Mouse (Mus musculus) thymus, adult 2 months (tissue): Measurements from ENCODE around the gene Rgs6. TPM values are rescaled to one million over a fixed set of nuclear protein-coding genes. Genes with fewer than 3 reads are reported as not detected.

ENCODE experiments used
- DNase-seq: peaks from one replicate; pipeline ENCODE4 v3.0.0; 2021
- H3K27ac ChIP-seq: fragments of 200-500 bp; 2 replicates; pipeline ENCODE4 v1.5.1; 2012; ENCODE audit warnings: low read length, control low read depth; ENCODE audit not compliant: control insufficient read depth, insufficient read depth
- H3K27me3 ChIP-seq: fragments of 200-500 bp; 2 replicates; pipeline ENCODE4 v1.6.1; 2012; ENCODE audit warnings: mild to moderate bottlenecking, low read length, moderate library complexity, mixed read lengths; ENCODE audit not compliant: control insufficient read depth, insufficient read depth
- H3K36me3 ChIP-seq: fragments of 200-500 bp; 2 replicates; pipeline ENCODE4 v1.6.1; 2012; ENCODE audit warnings: mild to moderate bottlenecking, low read length, moderate library complexity; ENCODE audit not compliant: control insufficient read depth, insufficient read depth
- H3K4me1 ChIP-seq: fragments of 200-500 bp; replicated peaks from 2 replicates; pipeline ENCODE4 v1.6.1; 2012; ENCODE audit warnings: low read length; ENCODE audit not compliant: control insufficient read depth, insufficient read depth
- H3K4me3 ChIP-seq: fragments of 200-500 bp; 2 replicates; pipeline ENCODE4 v1.5.1; 2012; ENCODE audit warnings: mild to moderate bottlenecking, low read length, control low read depth, moderate library complexity; ENCODE audit not compliant: control insufficient read depth, insufficient read depth
- CTCF ChIP-seq: fragments of 200-500 bp; IDR thresholded peaks from 2 replicates; pipeline ENCODE4 v1.5.1; 2012; ENCODE audit warnings: mild to moderate bottlenecking, control low read depth, low read length, moderate library complexity, borderline replicate concordance; ENCODE audit not compliant: control insufficient read depth, poor library complexity, insufficient read depth; ENCODE audit errors: extremely low read depth
- POLR2A ChIP-seq: fragments of 200-500 bp; IDR thresholded peaks from 2 replicates; pipeline ENCODE4 v1.6.1; 2012; ENCODE audit warnings: mild to moderate bottlenecking, low read length, control low read depth, moderate library complexity; ENCODE audit not compliant: control insufficient read depth, poor library complexity, insufficient read depth; ENCODE audit errors: extremely low read depth
- WGBS: fragments of 180-500 bp; shearing (Covaris S2); methylation state at CpG from one replicate; pipeline ENCODE4 v1.1.7; 2018; 5-methylcytosine and 5-hydroxymethylcytosine counted together
- polyA plus RNA-seq: library from polyadenylated mRNA; depleted of rRNA; stranded (reverse); fragments of >200 nt; gene quantifications from 2 replicates; pipeline ENCODE4 v1.2.3, GENCODE M21; 2012

Gene Rgs6
- polyA plus RNA-seq, 1 experiment: 0.46 TPM

GRCm38 (mm10) chr12:83133827-83134226, 545.7 kb downstream of the Rgs6 start:
- H3K27ac ChIP-seq: no peak overlapping the region
- DNase-seq: no peak
- 73% methylated on average over 6 of the region's 6 CpGs for WGBS
- no peak for TF ChIP-seq POLR2A
- no peak for TF ChIP-seq CTCF
- no peaks in the 10 kb centered on the region for H3K27me3 ChIP-seq
- no peaks in the 10 kb centered on the region for H3K4me1 ChIP-seq
- no peaks in the 10 kb centered on the region for H3K36me3 ChIP-seq
- H3K4me3 ChIP-seq: no peak overlapping the region

DNA sequence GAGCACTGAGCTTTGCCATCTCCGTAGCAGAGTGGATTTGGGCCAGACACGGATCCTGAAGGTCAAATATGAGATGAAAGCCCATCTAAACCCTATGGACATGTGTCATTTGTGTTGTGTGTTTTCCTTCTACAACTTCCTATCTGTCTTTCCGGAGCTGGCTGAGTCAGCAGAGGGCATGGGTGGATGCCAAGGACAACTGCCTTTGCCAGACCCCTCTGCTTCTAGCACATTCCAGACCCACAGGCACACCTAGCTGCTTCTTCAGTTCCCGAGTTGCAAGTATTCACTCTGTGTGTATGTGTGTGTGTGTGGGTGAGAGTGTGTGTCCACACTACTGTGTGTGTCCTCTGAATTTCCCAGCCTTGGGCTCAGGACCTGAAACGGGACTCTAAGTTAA, 547.9 kb downstream of the Rgs6 start:
- Histone ChIP-seq H3K4me3 (no peak overlapping the region), H3K27ac (no peak overlapping the region), H3K36me3 (no peaks in the 10 kb centered on the region), H3K4me1 (no peaks in the 10 kb centered on the region), H3K27me3 (no peaks in the 10 kb centered on the region)
- 86% methylated on average over 5 of the region's 5 CpGs for WGBS
- no peak for DNase-seq
- TF ChIP-seq POLR2A: no peak
- no peak for TF ChIP-seq CTCF

DNA sequence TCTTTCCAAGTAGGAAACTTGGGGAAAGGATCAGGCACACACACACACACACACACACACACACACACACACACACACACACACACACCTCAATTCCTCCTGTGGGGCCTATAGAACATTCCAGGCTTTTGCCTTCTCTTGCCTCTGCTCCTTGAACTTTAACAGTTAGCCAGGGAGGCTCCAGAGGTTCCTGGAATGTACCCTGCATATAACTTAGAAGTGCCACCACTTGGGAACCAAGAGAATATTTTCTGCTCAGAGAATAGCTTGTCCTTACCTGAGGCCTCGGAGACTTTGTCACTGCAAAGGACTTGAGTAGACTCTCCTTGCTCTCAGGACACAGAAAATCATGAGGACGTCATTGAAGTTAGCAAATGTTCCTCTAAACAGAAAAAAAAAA, 548.4 kb downstream of the Rgs6 start:
- no peak overlapping the region for H3K27ac ChIP-seq
- DNase-seq: no peak
- H3K4me1 ChIP-seq: no peaks in the 10 kb centered on the region
- H3K4me3 ChIP-seq: no peak overlapping the region
- H3K36me3 ChIP-seq: no peaks in the 10 kb centered on the region
- TF ChIP-seq POLR2A (no peak), CTCF (no peak)
- no peaks in the 10 kb centered on the region for H3K27me3 ChIP-seq
- 86% methylated on average over 2 of the region's 2 CpGs for WGBS

GRCm38 (mm10) chr12:83137001-83137400, 548.9 kb downstream of the Rgs6 start:
- no peaks in the 10 kb centered on the region for H3K27me3 ChIP-seq
- DNase-seq: no peak
- WGBS: 85% methylated on average over 3 of the region's 3 CpGs
- no peak for TF ChIP-seq CTCF
- no peak for TF ChIP-seq POLR2A
- no peaks in the 10 kb centered on the region for H3K4me1 ChIP-seq
- H3K36me3 ChIP-seq: no peaks in the 10 kb centered on the region
- H3K4me3 ChIP-seq: no peak overlapping the region
- no peak overlapping the region for H3K27ac ChIP-seq

DNA sequence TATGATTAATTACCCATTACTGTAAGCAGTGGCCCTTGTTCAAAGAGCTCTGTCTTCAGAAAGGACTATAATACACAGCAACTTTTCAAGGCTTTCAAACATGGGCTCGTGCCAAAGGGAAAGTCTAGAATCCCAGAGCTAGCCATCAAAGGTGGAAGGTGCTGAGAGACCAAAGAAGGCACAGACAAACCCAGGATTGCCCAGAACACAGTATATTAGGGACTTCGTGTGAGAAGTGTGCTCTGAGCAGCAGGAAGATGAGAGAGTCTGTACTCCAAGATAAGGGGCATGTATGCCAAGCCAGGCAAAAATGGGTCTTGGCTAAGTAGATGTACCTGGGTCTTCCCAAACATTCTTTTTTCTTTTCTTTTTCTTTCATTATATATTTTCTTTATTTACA, 553.1 kb downstream of the Rgs6 start:
- WGBS: 38% methylated on average over 2 of the region's 2 CpGs
- TF ChIP-seq POLR2A (no peak), CTCF (no peak)
- no peak for DNase-seq
- Histone ChIP-seq H3K4me3 (no peak overlapping the region), H3K27me3 (no peaks in the 10 kb centered on the region), H3K4me1 (no peaks in the 10 kb centered on the region), H3K27ac (no peak overlapping the region), H3K36me3 (no peaks in the 10 kb centered on the region)

DNA sequence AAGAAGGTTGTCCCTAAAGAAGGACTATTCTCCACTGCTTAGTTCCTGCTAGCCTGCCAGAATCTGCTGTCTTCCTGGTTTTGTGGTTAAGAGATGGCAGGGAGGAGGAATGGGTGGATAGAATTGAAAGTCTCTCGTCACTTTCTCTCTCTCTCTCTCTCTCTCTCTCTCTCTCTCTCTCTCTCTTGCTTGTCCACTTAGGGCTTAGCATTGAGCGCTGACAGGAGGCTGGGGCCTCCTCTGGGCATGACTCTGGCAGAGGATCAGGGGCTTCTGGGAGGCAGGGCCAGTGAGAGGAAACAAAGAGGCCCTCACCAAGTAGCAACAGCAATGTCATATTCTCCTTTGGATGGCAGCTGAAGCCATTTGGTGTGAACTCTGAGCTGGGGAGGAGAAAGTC, 554.4 kb downstream of the Rgs6 start:
- Histone ChIP-seq H3K4me3 (no peak overlapping the region), H3K4me1 (no peaks in the 10 kb centered on the region), H3K27me3 (no peaks in the 10 kb centered on the region), H3K27ac (no peak overlapping the region), H3K36me3 (no peaks in the 10 kb centered on the region)
- no peak for DNase-seq
- 58% methylated on average over 2 of the region's 2 CpGs for WGBS
- TF ChIP-seq POLR2A (no peak), CTCF (no peak)

- no peaks in the 10 kb centered on the region for H3K4me1 ChIP-seq
- DNase-seq: no peak
- H3K27me3 ChIP-seq: no peaks in the 10 kb centered on the region
- no peak overlapping the region for H3K27ac ChIP-seq
- TF ChIP-seq CTCF: no peak
- no peak overlapping the region for H3K4me3 ChIP-seq
- no peaks in the 10 kb centered on the region for H3K36me3 ChIP-seq
- 56% methylated on average over 3 of the region's 3 CpGs for WGBS
Observed at GRCm38 (mm10) chr12:83143071-83143470, 555.0 kb downstream of the Rgs6 start.
